Mouse (Mus musculus): ENCODE data around the gene Hspb11. TPM values are rescaled to one million over a fixed set of nuclear protein-coding genes. Genes with fewer than 3 reads are reported as not detected.

Hspb11 gene
- polyA plus RNA-seq, 1 experiment, result 8.9 TPM

- no peak overlapping the region for H3K27ac ChIP-seq (ENCODE audit: control insufficient read depth, insufficient read depth, low read length)
- 62% methylated on average over 12 of the region's 12 CpGs for WGBS
- no peak for DNase-seq
- H3K36me3 ChIP-seq (ENCODE audit: control insufficient read depth, insufficient read depth, low read length), result no peaks in the 10 kb centered on the region
- no peak overlapping the region for H3K4me3 ChIP-seq (ENCODE audit: control insufficient read depth, insufficient read depth, low read length)
- no peak for TF ChIP-seq POLR2A (IDR thresholded peaks at IDR 0.05; ENCODE audit: control insufficient read depth, extremely low read depth, insufficient read depth, low read length, poor library complexity)
- no peak for TF ChIP-seq CTCF (IDR thresholded peaks at IDR 0.05; ENCODE audit: borderline replicate concordance, control insufficient read depth, extremely low read depth, insufficient read depth, low read length, poor library complexity)
- peaks cover 16% of the 10 kb centered on the region for H3K4me1 ChIP-seq (replicated peaks; ENCODE audit: control insufficient read depth, insufficient read depth, low read length)
- no peaks in the 10 kb centered on the region for H3K27me3 ChIP-seq (ENCODE audit: control insufficient read depth, insufficient read depth, low read length)
Observed at GRCm38 (mm10) chr4:107213279-107214011, 39.9 kb upstream of the Hspb11 start.

- WGBS, result 95% methylated on average over 9 of the region's 9 CpGs
- no peak for DNase-seq
- no peaks in the 10 kb centered on the region for H3K27me3 ChIP-seq (ENCODE audit: control insufficient read depth, insufficient read depth, low read length)
- no peaks in the 10 kb centered on the region for H3K4me1 ChIP-seq (replicated peaks; ENCODE audit: control insufficient read depth, insufficient read depth, low read length)
- no peak for TF ChIP-seq CTCF (IDR thresholded peaks at IDR 0.05; ENCODE audit: borderline replicate concordance, control insufficient read depth, extremely low read depth, insufficient read depth, low read length, poor library complexity)
- no peak for TF ChIP-seq POLR2A (IDR thresholded peaks at IDR 0.05; ENCODE audit: control insufficient read depth, extremely low read depth, insufficient read depth, low read length, poor library complexity)
- H3K4me3 ChIP-seq (ENCODE audit: control insufficient read depth, insufficient read depth, low read length), result no peak overlapping the region
- H3K27ac ChIP-seq (ENCODE audit: control insufficient read depth, insufficient read depth, low read length), result no peak overlapping the region
- no peaks in the 10 kb centered on the region for H3K36me3 ChIP-seq (ENCODE audit: control insufficient read depth, insufficient read depth, low read length)
Observed at GRCm38 (mm10) chr4:107217574-107217973, 35.8 kb upstream of the Hspb11 start.

GRCm38 (mm10) chr4:107221524-107221923, 31.9 kb upstream of the Hspb11 start:
- Histone ChIP-seq H3K27ac (ENCODE audit: control insufficient read depth, insufficient read depth, low read length) (no peak overlapping the region), H3K4me3 (ENCODE audit: control insufficient read depth, insufficient read depth, low read length) (no peak overlapping the region), H3K27me3 (ENCODE audit: control insufficient read depth, insufficient read depth, low read length) (no peaks in the 10 kb centered on the region), H3K36me3 (ENCODE audit: control insufficient read depth, insufficient read depth, low read length) (no peaks in the 10 kb centered on the region), H3K4me1 (replicated peaks; ENCODE audit: control insufficient read depth, insufficient read depth, low read length) (no peaks in the 10 kb centered on the region)
- 98% methylated on average over 5 of the region's 5 CpGs for WGBS
- no peak for DNase-seq
- TF ChIP-seq CTCF (IDR thresholded peaks at IDR 0.05; ENCODE audit: borderline replicate concordance, control insufficient read depth, extremely low read depth, insufficient read depth, low read length, poor library complexity) (no peak), POLR2A (IDR thresholded peaks at IDR 0.05; ENCODE audit: control insufficient read depth, extremely low read depth, insufficient read depth, low read length, poor library complexity) (no peak)

GRCm38 (mm10) chr4:107223225-107224204, 29.9 kb upstream of the Hspb11 start:
- no peaks in the 10 kb centered on the region for H3K4me1 ChIP-seq (replicated peaks; ENCODE audit: control insufficient read depth, insufficient read depth, low read length)
- DNase-seq, result no peak
- no peak overlapping the region for H3K4me3 ChIP-seq (ENCODE audit: control insufficient read depth, insufficient read depth, low read length)
- no peak for TF ChIP-seq CTCF (IDR thresholded peaks at IDR 0.05; ENCODE audit: borderline replicate concordance, control insufficient read depth, extremely low read depth, insufficient read depth, low read length, poor library complexity)
- TF ChIP-seq POLR2A (IDR thresholded peaks at IDR 0.05; ENCODE audit: control insufficient read depth, extremely low read depth, insufficient read depth, low read length, poor library complexity), result no peak
- no peak overlapping the region for H3K27ac ChIP-seq (ENCODE audit: control insufficient read depth, insufficient read depth, low read length)
- 62% methylated on average over 11 of the region's 11 CpGs for WGBS
- H3K27me3 ChIP-seq (ENCODE audit: control insufficient read depth, insufficient read depth, low read length), result no peaks in the 10 kb centered on the region
- H3K36me3 ChIP-seq (ENCODE audit: control insufficient read depth, insufficient read depth, low read length), result no peaks in the 10 kb centered on the region

GRCm38 (mm10) chr4:107226313-107226712, 27.1 kb upstream of the Hspb11 start:
- 37% methylated on average over 2 of the region's 2 CpGs for WGBS
- Histone ChIP-seq H3K4me3 (ENCODE audit: control insufficient read depth, insufficient read depth, low read length) (no peak overlapping the region), H3K36me3 (ENCODE audit: control insufficient read depth, insufficient read depth, low read length) (peaks cover 6% of the 10 kb centered on the region), H3K27me3 (ENCODE audit: control insufficient read depth, insufficient read depth, low read length) (no peaks in the 10 kb centered on the region), H3K4me1 (replicated peaks; ENCODE audit: control insufficient read depth, insufficient read depth, low read length) (no peaks in the 10 kb centered on the region), H3K27ac (ENCODE audit: control insufficient read depth, insufficient read depth, low read length) (no peak overlapping the region)
- DNase-seq, result no peak
- no peak for TF ChIP-seq CTCF (IDR thresholded peaks at IDR 0.05; ENCODE audit: borderline replicate concordance, control insufficient read depth, extremely low read depth, insufficient read depth, low read length, poor library complexity)
- TF ChIP-seq POLR2A (IDR thresholded peaks at IDR 0.05; ENCODE audit: control insufficient read depth, extremely low read depth, insufficient read depth, low read length, poor library complexity), result no peak

GRCm38 (mm10) chr4:107232219-107232618, 21.2 kb upstream of the Hspb11 start:
- peaks cover 64% of the 10 kb centered on the region for H3K36me3 ChIP-seq (ENCODE audit: control insufficient read depth, insufficient read depth, low read length)
- no peak overlapping the region for H3K4me3 ChIP-seq (ENCODE audit: control insufficient read depth, insufficient read depth, low read length)
- DNase-seq, result no peak
- H3K27me3 ChIP-seq (ENCODE audit: control insufficient read depth, insufficient read depth, low read length), result no peaks in the 10 kb centered on the region
- WGBS, result 97% methylated on average over 3 of the region's 3 CpGs
- H3K27ac ChIP-seq (ENCODE audit: control insufficient read depth, insufficient read depth, low read length), result no peak overlapping the region
- TF ChIP-seq CTCF (IDR thresholded peaks at IDR 0.05; ENCODE audit: borderline replicate concordance, control insufficient read depth, extremely low read depth, insufficient read depth, low read length, poor library complexity) (no peak), POLR2A (IDR thresholded peaks at IDR 0.05; ENCODE audit: control insufficient read depth, extremely low read depth, insufficient read depth, low read length, poor library complexity) (no peak)
- H3K4me1 ChIP-seq (replicated peaks; ENCODE audit: control insufficient read depth, insufficient read depth, low read length), result no peaks in the 10 kb centered on the region
